Mouse (Mus musculus) neutrophil, adult 65 days (primary cell): ENCODE data around the gene Suco. TPM values are rescaled to one million over a fixed set of nuclear protein-coding genes. Genes with fewer than 3 reads are reported as not detected.

Source experiments
- total RNA-seq: library from RNA; stranded (reverse); gene quantifications from 2 replicates; pipeline ENCODE4 v1.2.4, GENCODE M21; 2023

Gene Suco
- total RNA-seq: 480 and 672 TPM in 2 replicates

GRCm38 (mm10) chr1:161876553-161877447, at the start of gene Suco:
Gene Suco (minus strand): TSS chr1:161876682.

GRCm38 (mm10) chr1:161788339-161788738, 88.1 kb downstream of the Suco start, which contains the start of gene Fasl:
Gene Fasl (minus strand): TSS chr1:161788495.

Other genes starting within 250 kb of the Suco start
- gene Fasl, start 88.2 kb downstream of the Suco start, total RNA-seq: 0.27 TPM in 1 of 2 replicates, not detected in the other
- 14.3 and 17.4 TPM in 2 replicates for gene Pigc, start 92.5 kb upstream of the Suco start, total RNA-seq
- gene 4930558K02Rik, start 103.0 kb upstream of the Suco start, total RNA-seq: not detected in 2 replicates